Mouse (Mus musculus): ENCODE data around the gene Spag6. TPM values are rescaled to one million over a fixed set of nuclear protein-coding genes. Genes with fewer than 3 reads are reported as not detected.

The Spag6 gene
- polyA plus RNA-seq (2015; fragmentation: Nextera tagmentation; extraction: Ambion mirVana) = 0.16 TPM in 1 of 2 replicates, not detected in the other

DNA sequence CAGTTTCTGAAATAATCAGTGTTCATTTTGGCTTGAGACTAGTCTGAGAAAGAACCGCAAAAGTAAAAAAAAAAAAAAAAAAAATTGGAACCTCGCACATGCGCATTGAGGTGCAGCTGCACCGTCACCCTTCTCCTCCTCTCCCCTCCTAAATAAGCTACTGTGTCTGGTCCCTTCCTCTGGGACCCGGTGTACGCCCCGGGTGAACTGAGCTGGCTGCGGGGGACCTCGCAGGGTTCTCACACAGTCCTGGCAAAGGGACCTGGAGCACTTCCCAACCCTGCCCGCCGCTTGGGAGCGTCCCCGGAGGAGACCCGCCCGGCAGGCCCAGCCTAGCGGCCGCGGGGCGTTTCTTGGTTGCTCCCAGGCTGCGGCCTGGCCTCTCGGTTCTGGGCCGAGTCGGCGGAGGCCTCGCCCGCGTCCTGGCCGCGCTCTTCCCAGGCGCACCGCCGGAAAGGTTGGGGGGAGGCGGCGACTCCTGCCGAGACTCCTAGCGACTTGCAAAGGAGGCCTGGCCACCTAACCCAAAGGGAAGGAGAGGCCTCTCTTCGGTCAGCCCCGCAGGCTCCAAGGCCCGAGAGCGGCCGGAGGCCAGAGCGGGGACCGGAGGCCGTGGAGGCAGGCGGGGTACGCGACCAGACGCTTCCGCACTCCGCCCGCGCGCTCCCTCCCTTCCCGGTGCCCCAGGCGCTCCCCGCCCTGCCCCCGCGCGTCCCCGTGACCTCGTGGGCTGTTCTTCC is at the start of gene Spag6:
Spag6 (plus strand) TSS at position 162 of the 740 bp plus-strand sequence.
- Histone ChIP-seq H3K4me2 (peak within 1 kb of the TSS; percentile 92), H3K27ac (peak within 1 kb of the TSS; percentile 74), H3K9ac (peak within 1 kb of the TSS; percentile 79), H3K4me3 (peak within 1 kb of the TSS; percentile 61), H3K9me3 (no peaks in the 10 kb centered on the region), H3K4me1 (peaks cover 31% of the 10 kb centered on the region), H3K27me3 (peaks cover 73% of the 10 kb centered on the region), H3K36me3 (no peaks in the 10 kb centered on the region)
- peak; percentile 84 for ATAC-seq (ENCODE audit: borderline replicate concordance, extremely low read depth, low FRiP score, low TSS enrichment)
- WGBS = under 1% methylated on average over 56 of the region's 61 CpGs

- Histone ChIP-seq H3K9ac (no peak overlapping the region), H3K27me3 (no peaks in the 10 kb centered on the region), H3K4me1 (no peaks in the 10 kb centered on the region), H3K9me3 (no peaks in the 10 kb centered on the region), H3K4me3 (no peak overlapping the region), H3K36me3 (no peaks in the 10 kb centered on the region), H3K27ac (no peak overlapping the region), H3K4me2 (no peak overlapping the region)
- no peak for ATAC-seq (ENCODE audit: borderline replicate concordance, extremely low read depth, low FRiP score, low TSS enrichment)
- WGBS = 66% methylated on average over 4 of the region's 4 CpGs
These were observed 45.3 kb upstream of the Spag6 start for GRCm38 (mm10) chr2:18648563-18648962.

DNA sequence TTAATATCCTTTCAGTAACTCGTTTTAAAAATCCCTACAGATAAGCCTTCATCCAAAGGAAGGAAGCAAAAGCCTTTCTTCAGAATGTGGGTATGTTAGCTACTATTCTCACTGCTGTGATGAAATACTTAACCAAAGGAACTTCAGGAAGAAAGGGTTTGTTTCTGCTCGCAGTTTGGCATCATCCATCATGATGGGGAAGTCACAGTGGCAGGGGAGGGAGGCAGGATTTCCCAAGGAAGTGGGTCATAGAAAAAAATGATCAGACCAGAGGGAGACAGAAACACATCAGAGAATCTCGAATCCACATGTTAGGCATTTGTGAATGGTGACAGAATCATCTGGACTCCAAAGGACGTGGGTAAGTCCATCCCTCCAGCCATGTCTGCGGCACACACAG is 39.0 kb upstream of the Spag6 start:
- 46% methylated on average over 5 of the region's 5 CpGs for WGBS
- H3K4me3 ChIP-seq = no peak overlapping the region
- no peaks in the 10 kb centered on the region for H3K9me3 ChIP-seq
- no peak overlapping the region for H3K27ac ChIP-seq
- H3K4me2 ChIP-seq = no peak overlapping the region
- H3K4me1 ChIP-seq = no peaks in the 10 kb centered on the region
- H3K27me3 ChIP-seq = no peaks in the 10 kb centered on the region
- no peak overlapping the region for H3K9ac ChIP-seq
- no peak for ATAC-seq (ENCODE audit: borderline replicate concordance, extremely low read depth, low FRiP score, low TSS enrichment)
- H3K36me3 ChIP-seq = no peaks in the 10 kb centered on the region

DNA sequence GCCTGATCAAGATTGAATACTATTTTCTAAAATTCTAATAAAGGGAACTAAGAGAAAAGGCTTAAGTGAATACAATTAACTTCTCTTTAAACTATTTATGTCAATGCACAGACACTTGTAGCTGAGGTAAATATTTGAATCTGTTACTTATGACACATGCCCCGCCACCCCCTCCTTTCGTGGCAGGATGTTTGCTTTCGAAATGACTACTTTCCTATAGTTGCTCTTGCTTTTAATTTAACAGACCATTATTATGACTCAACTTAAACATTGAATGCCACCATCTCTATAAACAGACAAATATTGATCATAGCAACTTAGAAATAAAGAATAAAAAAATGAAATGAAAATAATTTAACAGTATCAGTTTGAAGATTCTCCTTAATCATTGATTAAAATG is 29.8 kb upstream of the Spag6 start:
- Histone ChIP-seq H3K9ac (no peak overlapping the region), H3K27me3 (no peaks in the 10 kb centered on the region), H3K4me1 (no peaks in the 10 kb centered on the region), H3K36me3 (no peaks in the 10 kb centered on the region), H3K4me3 (no peak overlapping the region), H3K27ac (no peak overlapping the region), H3K4me2 (no peak overlapping the region), H3K9me3 (no peaks in the 10 kb centered on the region)
- ATAC-seq (ENCODE audit: borderline replicate concordance, extremely low read depth, low FRiP score, low TSS enrichment) = no peak
- WGBS = 74% methylated on average over 3 of the region's 3 CpGs

- H3K9ac ChIP-seq = no peak overlapping the region
- no peak for ATAC-seq (ENCODE audit: borderline replicate concordance, extremely low read depth, low FRiP score, low TSS enrichment)
- H3K4me2 ChIP-seq = no peak overlapping the region
- H3K27me3 ChIP-seq = no peaks in the 10 kb centered on the region
- H3K9me3 ChIP-seq = no peaks in the 10 kb centered on the region
- no peaks in the 10 kb centered on the region for H3K36me3 ChIP-seq
- 30% methylated on average over 6 of the region's 6 CpGs for WGBS
- H3K4me3 ChIP-seq = no peak overlapping the region
- H3K4me1 ChIP-seq = peaks cover 6% of the 10 kb centered on the region
- no peak overlapping the region for H3K27ac ChIP-seq
These were observed 22.8 kb upstream of the Spag6 start for GRCm38 (mm10) chr2:18671041-18671440.

GRCm38 (mm10) chr2:18672133-18672765 is 21.6 kb upstream of the Spag6 start, which contains the start of gene Commd3:
Gene Commd3 (plus strand): TSS chr2:18672384.
- H3K4me3 ChIP-seq = peak within 1 kb of the TSS; percentile 85
- no peaks in the 10 kb centered on the region for H3K9me3 ChIP-seq
- H3K4me1 ChIP-seq = peaks cover 7% of the 10 kb centered on the region
- H3K36me3 ChIP-seq = no peaks in the 10 kb centered on the region
- peak; percentile 86 for ATAC-seq (ENCODE audit: borderline replicate concordance, extremely low read depth, low FRiP score, low TSS enrichment)
- no peaks in the 10 kb centered on the region for H3K27me3 ChIP-seq
- under 1% methylated on average over 88 of the region's 91 CpGs for WGBS
- H3K27ac ChIP-seq = peak within 1 kb of the TSS; percentile 98
- H3K9ac ChIP-seq = peak within 1 kb of the TSS; percentile 97
- H3K4me2 ChIP-seq = peak within 1 kb of the TSS; percentile 79

DNA sequence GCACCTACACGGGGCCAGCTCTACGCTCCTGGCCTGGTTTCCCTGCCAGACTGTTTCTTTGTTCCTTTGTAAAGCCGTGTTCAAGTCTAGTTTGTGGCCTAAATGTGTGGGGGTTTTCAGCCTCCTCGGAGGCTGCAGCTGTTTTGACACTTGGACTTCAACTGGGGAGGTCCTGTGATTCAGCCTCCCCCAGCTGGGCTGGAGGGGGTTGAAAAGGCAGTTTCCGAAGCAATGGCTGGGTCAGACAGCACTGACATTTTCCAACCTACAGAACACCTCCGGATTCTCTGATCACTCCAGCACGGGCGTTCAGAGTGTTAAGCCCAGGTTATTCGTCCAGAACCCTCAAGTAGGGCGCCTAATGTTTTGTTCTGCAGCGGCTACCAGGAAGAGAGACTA is 21.1 kb upstream of the Spag6 start:
- under 1% methylated on average over 11 of the region's 11 CpGs for WGBS
- peak overlapping the region; percentile 97 for H3K9ac ChIP-seq

DNA sequence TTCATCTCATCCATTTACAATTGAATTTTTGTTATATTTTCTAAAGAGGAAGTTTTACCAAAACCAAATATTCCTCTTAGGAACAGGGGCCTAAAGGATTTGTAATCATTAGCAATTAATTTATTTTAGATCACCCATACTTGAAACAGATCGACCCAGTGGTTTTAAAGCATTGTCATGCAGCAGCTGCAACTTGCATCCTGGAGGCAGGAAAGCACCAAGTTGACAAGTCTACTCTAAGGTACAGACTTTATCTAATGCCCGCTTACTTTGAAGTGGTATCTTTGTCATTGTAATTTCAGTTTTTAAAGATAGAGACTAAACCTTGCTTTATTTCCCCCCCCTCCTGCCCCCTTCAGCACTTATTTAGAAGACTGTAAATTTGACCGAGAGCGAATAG is 20.1 kb upstream of the Spag6 start:
- H3K4me1 ChIP-seq = peaks cover 7% of the 10 kb centered on the region
- H3K9me3 ChIP-seq = no peaks in the 10 kb centered on the region
- no peak overlapping the region for H3K27ac ChIP-seq
- H3K27me3 ChIP-seq = 0 out of 2 replicates have a peak, but pooled peaks cover 9% of the 10 kb centered on the region
- H3K4me3 ChIP-seq = no peak overlapping the region
- no peak overlapping the region for H3K9ac ChIP-seq
- WGBS = 71% methylated on average over 4 of the region's 4 CpGs
- no peaks in the 10 kb centered on the region for H3K36me3 ChIP-seq
- ATAC-seq (ENCODE audit: borderline replicate concordance, extremely low read depth, low FRiP score, low TSS enrichment) = no peak
- H3K4me2 ChIP-seq = 0 out of 2 replicates have a peak overlapping the region, but pooled peaks have one; percentile 10

More for the DNA sequence above, 21.1 kb upstream of the Spag6 start:
- peak overlapping the region; percentile 85 for H3K4me3 ChIP-seq
- H3K9me3 ChIP-seq = no peaks in the 10 kb centered on the region
- no peaks in the 10 kb centered on the region for H3K36me3 ChIP-seq
- peak overlapping the region; percentile 98 for H3K27ac ChIP-seq
- H3K4me2 ChIP-seq = peak overlapping the region; percentile 79
- ATAC-seq (ENCODE audit: borderline replicate concordance, extremely low read depth, low FRiP score, low TSS enrichment) = no peak
- 0 out of 2 replicates have a peak, but pooled peaks cover 2% of the 10 kb centered on the region for H3K27me3 ChIP-seq
- H3K4me1 ChIP-seq = peaks cover 7% of the 10 kb centered on the region

GRCm38 (mm10) chr2:18674193-18674902 is 19.5 kb upstream of the Spag6 start:
- 0 out of 2 replicates have a peak overlapping the region, but pooled peaks have one; percentile 10 for H3K4me2 ChIP-seq

DNA sequence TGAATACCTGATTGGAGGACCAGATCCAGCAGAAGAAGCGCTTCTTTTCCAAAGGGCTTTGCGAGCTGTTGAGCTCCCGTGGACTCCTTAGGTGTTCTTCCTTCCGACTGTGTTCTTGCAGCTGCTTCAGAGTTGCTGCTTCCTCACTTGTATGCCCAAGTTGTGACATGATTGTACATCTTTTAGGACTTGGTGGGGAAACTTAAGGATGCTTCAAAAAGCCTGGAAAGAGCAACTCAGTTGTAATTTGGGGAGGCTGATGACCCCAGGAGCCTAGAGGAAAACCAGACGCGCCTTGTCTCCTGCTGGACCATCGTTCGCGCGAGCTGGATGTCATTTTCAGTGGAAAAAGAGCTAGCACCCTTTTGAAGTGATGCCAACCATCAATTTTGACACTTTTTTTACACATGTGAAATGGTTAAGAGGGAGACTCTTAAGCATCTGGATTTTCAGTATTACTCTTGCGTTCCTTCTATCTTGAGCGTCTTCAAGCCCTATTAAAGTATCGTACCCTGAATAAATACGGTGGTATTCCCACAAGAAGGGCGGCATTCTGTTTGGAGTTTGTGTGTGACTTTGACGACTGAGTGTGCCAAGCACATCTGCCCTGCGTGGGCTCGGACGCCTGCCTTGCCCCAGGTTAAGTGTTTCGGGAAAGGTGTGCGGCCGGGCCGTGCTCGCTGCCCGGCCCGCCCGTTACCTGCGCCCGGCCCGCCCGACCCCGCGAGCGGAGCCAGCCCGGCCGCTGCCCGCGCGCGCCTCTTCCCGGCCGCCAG is 18.0 kb upstream of the Spag6 start:
- Histone ChIP-seq H3K27ac (peak overlapping the region; percentile 93), H3K9me3 (no peaks in the 10 kb centered on the region), H3K4me3 (peak overlapping the region; percentile 85), H3K36me3 (no peaks in the 10 kb centered on the region), H3K9ac (peak overlapping the region; percentile 68), H3K4me1 (peaks cover 17% of the 10 kb centered on the region), H3K27me3 (peaks cover 23% of the 10 kb centered on the region), H3K4me2 (peak overlapping the region; percentile 88)
- WGBS = 13% methylated on average over 42 of the region's 42 CpGs
- no peak for ATAC-seq (ENCODE audit: borderline replicate concordance, extremely low read depth, low FRiP score, low TSS enrichment)

More at GRCm38 (mm10) chr2:18674193-18674902, 19.5 kb upstream of the Spag6 start:
- Histone ChIP-seq H3K27ac (no peak overlapping the region), H3K9me3 (no peaks in the 10 kb centered on the region), H3K4me3 (no peak overlapping the region), H3K27me3 (peaks cover 14% of the 10 kb centered on the region), H3K4me1 (peaks cover 7% of the 10 kb centered on the region), H3K36me3 (no peaks in the 10 kb centered on the region), H3K9ac (no peak overlapping the region)
- 83% methylated on average over 4 of the region's 4 CpGs for WGBS
- no peak for ATAC-seq (ENCODE audit: borderline replicate concordance, extremely low read depth, low FRiP score, low TSS enrichment)

DNA sequence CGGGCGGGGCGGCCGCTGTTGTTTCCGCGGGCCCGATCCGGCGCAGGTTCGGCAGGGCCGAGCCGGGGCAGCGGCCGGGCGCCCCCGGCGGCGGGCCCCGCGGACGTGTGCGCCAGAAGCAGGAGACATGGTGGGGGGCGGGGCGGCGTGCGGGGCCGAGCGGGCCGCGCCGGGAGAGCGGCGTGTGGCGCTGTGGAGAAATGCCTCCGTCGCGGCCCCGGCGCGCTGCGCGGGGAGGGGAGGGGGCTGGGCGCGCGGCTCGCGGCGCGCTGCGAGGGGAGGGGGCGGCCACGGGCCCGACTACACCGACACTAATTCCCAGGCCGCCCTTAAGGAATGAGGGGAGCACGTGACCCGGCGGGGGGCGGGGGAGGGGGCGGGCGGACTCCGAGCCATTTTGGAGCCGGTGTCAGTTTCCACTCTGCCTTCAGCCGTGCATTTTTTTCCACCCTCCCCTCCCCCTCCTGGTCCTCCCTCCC is 17.3 kb upstream of the Spag6 start:
- Histone ChIP-seq H3K9ac (peak overlapping the region; percentile 90), H3K4me3 (peak overlapping the region; percentile 85), H3K4me2 (peak overlapping the region; percentile 88), H3K4me1 (peaks cover 23% of the 10 kb centered on the region), H3K27ac (peak overlapping the region; percentile 93), H3K9me3 (no peaks in the 10 kb centered on the region), H3K27me3 (peaks cover 23% of the 10 kb centered on the region), H3K36me3 (no peaks in the 10 kb centered on the region)
- WGBS = under 1% methylated on average over 43 of the region's 64 CpGs
- peak; percentile 90 for ATAC-seq (ENCODE audit: borderline replicate concordance, extremely low read depth, low FRiP score, low TSS enrichment)

All from lung, embryonic 15.5 days (tissue).